Mouse (Mus musculus) kidney, embryonic 15.5 days (tissue): ENCODE results near the gene Zdhhc22. TPM values are rescaled to one million over a fixed set of nuclear protein-coding genes. Genes with fewer than 3 reads are reported as not detected.

Experiments
- ATAC-seq: fragments of 200-750 bp; cut with Nextera tagmentation; replicated peaks from 2 replicates; pipeline ENCODE4 v1.8.0; 2017; ENCODE audit warnings: moderate TSS enrichment; ENCODE audit not compliant: low FRiP score
- H3K27ac ChIP-seq: fragments of 300-500 bp; sonication (generic); 2 replicates; pipeline ENCODE4 v1.5.1; 2015; ENCODE audit warnings: mild to moderate bottlenecking, inconsistent platforms
- H3K27me3 ChIP-seq: fragments of 300-500 bp; sonication (generic); 2 replicates; pipeline ENCODE4 v1.6.1; 2015; ENCODE audit warnings: inconsistent platforms
- H3K36me3 ChIP-seq: fragments of 300-500 bp; sonication (generic); 2 replicates; pipeline ENCODE4 v1.6.1; 2015; ENCODE audit warnings: inconsistent platforms
- H3K4me1 ChIP-seq: fragments of 300-500 bp; sonication (generic); 2 replicates; pipeline ENCODE4 v1.6.1; 2015; ENCODE audit warnings: inconsistent platforms
- H3K4me2 ChIP-seq: fragments of 300-500 bp; sonication (generic); 2 replicates; pipeline ENCODE4 v1.6.1; 2015; ENCODE audit warnings: moderate library complexity, mild to moderate bottlenecking, inconsistent platforms
- H3K4me3 ChIP-seq: fragments of 300-500 bp; sonication (generic); replicated peaks from 2 replicates; pipeline ENCODE4 v1.5.1; 2015; ENCODE audit warnings: mild to moderate bottlenecking, inconsistent platforms
- H3K9ac ChIP-seq: fragments of 300-500 bp; sonication (generic); 2 replicates; pipeline ENCODE4 v1.6.1; 2015; ENCODE audit warnings: mild to moderate bottlenecking, inconsistent platforms
- H3K9me3 ChIP-seq: fragments of 300-500 bp; sonication (generic); replicated peaks from 2 replicates; pipeline ENCODE4 v1.6.1; 2016; ENCODE audit warnings: inconsistent platforms
- WGBS: fragments of 180-500 bp; shearing (Covaris S2); methylation state at CpG from one replicate; pipeline ENCODE4 v1.1.7; 2015; ENCODE audit warnings: mixed read lengths; 5-methylcytosine and 5-hydroxymethylcytosine counted together
- polyA plus RNA-seq: library from polyadenylated mRNA; unstranded; fragments of >200 nt; fragmentation: Nextera tagmentation; extraction: Ambion mirVana; gene quantifications from 2 replicates; pipeline ENCODE4 v1.2.1, GENCODE M21; 2015

The Zdhhc22 gene
- polyA plus RNA-seq, 1 experiment from 2014 or later = 0.08 TPM

DNA sequence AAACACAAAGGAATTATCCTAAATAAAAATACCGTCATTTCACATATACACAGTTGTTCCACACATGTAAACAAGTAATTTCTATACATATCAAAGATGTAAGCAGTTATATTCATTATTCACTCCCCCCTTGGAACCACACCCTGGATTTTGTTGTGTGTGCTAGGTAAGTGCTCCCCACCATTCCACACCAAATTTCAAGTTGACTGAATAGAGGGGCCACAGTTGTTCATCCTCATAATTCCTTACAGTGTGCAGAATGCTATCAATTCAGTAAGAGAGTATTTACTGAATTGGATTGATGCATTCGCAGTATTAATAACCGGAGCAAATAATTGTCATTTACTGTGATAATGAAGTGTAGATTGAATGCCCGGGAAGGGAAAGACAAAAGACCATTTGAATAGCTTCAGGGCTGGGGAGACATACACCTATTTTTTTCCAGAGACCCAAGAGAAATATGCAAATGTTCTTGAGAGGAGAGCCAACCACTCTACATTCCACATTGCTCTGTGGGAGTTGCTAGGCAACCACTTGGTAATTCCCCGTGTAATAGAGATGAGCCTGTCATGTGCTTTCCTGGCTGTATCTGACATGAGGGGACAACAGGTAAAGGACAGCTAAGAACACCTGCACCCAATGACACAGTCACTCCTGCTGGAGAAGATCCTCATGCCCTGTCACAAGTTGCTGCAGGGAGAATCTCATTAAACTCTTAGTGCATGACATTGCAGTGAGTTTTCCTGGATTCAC, 48.3 kb downstream of the Zdhhc22 start:
- Histone ChIP-seq H3K4me3 (no peak overlapping the region), H3K36me3 (no peaks in the 10 kb centered on the region), H3K9ac (no peak overlapping the region), H3K27me3 (0 out of 2 replicates have a peak, but pooled peaks cover 2% of the 10 kb centered on the region), H3K4me2 (no peak overlapping the region), H3K27ac (no peak overlapping the region), H3K4me1 (peaks cover 11% of the 10 kb centered on the region; the same call in 1 of the 2 replicates), H3K9me3 (no peaks in the 10 kb centered on the region)
- no peak for ATAC-seq
- WGBS = 60% methylated on average over 5 of the region's 5 CpGs

DNA sequence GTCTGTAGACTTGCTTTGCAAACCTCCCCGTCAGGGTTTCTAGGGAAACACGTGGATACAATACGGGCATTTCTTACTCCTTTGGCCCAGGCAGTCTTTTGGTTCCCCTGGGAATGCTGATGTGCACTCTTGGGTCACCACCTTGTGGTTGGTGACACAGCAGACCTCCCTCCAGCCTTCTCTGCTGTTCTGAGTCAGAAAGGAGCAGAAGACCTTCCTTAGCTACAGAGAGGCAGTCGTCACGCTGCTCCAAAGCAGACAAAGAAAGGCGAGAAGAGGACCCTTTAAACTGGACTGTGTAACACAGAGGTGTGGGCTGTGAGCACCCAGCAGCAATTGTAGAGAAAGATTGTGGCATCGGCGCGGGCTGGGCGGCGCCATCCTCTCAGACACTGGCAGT, 49.1 kb downstream of the Zdhhc22 start:
- H3K4me1 ChIP-seq = peaks cover 9% of the 10 kb centered on the region; the same call in 1 of the 2 replicates
- H3K27me3 ChIP-seq = 0 out of 2 replicates have a peak, but pooled peaks cover 2% of the 10 kb centered on the region
- no peaks in the 10 kb centered on the region for H3K36me3 ChIP-seq
- H3K9ac ChIP-seq = no peak overlapping the region
- H3K27ac ChIP-seq = no peak overlapping the region
- ATAC-seq = no peak
- H3K9me3 ChIP-seq = no peaks in the 10 kb centered on the region
- 48% methylated on average over 11 of the region's 11 CpGs for WGBS
- no peak overlapping the region for H3K4me3 ChIP-seq
- H3K4me2 ChIP-seq = no peak overlapping the region

DNA sequence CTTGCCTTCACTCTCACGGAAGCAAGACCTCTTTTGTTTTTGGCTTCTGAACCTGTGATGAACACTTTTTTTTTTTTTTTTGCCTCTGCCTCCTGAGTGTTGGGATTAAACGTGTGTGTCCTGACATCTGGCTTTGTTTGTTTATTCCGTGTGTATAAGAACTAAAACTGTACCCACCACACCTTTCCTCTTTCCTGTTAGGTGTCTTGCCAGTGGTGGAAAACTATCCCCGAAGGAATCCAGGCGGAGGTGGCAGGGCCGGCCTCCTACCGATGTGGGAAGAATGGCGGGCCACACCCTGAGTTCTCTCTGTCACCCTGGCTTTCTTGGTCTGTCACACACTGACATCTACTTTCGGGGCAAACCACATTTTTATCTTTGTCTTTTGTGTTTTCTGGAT, 51.7 kb downstream of the Zdhhc22 start:
- Histone ChIP-seq H3K36me3 (no peaks in the 10 kb centered on the region), H3K27ac (no peak overlapping the region), H3K27me3 (0 out of 2 replicates have a peak, but pooled peaks cover 2% of the 10 kb centered on the region), H3K9ac (no peak overlapping the region), H3K9me3 (no peaks in the 10 kb centered on the region), H3K4me3 (no peak overlapping the region), H3K4me1 (0 out of 2 replicates have a peak, but pooled peaks cover 2% of the 10 kb centered on the region), H3K4me2 (no peak overlapping the region)
- ATAC-seq = no peak
- WGBS = 75% methylated on average over 9 of the region's 9 CpGs

DNA sequence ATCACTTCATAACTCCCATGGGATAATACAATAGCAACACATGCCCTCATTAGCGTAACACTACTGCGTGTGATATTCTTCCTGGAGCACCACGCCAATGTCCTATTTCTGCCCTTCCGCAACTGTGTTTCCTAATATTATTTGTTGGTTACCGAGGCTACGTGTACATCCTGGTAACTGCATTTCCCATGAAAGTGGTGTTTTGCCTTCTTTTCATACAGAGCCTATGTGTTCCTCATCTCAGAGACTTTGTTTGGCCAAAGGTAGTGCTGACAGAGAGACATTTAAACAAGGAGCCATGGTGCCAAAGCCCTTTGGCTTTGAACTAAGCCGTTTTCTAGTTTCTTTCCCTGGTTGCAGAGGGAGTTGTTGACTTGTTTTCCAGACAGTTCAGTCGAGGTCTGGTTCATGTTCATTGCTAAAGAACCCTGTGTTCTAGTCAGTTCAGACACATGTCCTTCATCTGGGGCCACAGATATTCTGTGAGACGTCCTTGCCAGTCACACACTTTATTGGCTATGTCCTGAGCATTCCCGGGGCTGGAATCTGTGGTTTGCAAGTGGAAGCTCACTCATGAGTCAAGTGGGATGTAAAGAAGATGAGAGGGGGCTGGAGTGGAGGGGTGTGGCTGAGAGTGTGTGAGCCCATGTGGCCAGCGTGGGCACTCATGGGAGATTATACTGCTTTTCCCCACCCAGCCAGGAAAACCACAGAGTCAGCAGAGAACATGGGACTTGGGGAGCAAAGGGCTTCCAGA, 53.5 kb downstream of the Zdhhc22 start:
- Histone ChIP-seq H3K27me3 (0 out of 2 replicates have a peak, but pooled peaks cover 1% of the 10 kb centered on the region), H3K4me2 (no peak overlapping the region), H3K27ac (no peak overlapping the region), H3K9ac (no peak overlapping the region), H3K4me3 (no peak overlapping the region), H3K4me1 (peaks cover 8% of the 10 kb centered on the region; the same call in 1 of the 2 replicates), H3K36me3 (no peaks in the 10 kb centered on the region), H3K9me3 (no peaks in the 10 kb centered on the region)
- WGBS = 80% methylated on average over 11 of the region's 11 CpGs
- no peak for ATAC-seq

DNA sequence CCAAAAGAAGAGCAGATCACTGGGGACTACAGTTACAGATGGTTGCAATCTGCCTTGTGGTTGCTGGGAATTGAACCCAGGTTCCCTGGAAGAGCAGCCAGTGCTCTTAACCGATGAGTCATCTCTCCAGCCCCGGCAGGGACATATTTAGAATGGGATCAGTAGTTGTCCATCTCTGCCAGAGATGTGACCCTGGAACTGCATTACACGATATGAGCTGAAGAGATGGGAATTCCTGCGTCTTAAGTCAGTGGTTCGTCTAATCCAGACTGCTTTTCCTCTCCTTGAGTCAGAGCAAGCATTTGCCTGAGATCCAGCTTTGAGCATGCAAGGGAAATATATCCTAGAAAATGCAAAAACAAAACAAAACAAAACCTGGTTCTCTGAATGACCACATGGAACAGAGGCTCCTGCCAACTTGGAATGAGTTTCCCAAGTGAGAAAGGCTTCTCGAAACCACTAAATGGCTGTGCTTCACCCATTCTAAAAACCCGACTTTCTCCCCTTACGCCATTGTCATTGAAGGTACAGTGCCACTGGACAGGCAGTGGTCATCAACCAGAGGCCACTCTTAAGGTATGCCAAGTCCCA, 54.4 kb downstream of the Zdhhc22 start:
- H3K4me1 ChIP-seq = peaks cover 8% of the 10 kb centered on the region; the same call in 1 of the 2 replicates
- no peaks in the 10 kb centered on the region for H3K27me3 ChIP-seq
- H3K4me2 ChIP-seq = no peak overlapping the region
- 79% methylated on average over 8 of the region's 8 CpGs for WGBS
- H3K36me3 ChIP-seq = no peaks in the 10 kb centered on the region
- H3K4me3 ChIP-seq = no peak overlapping the region
- no peak overlapping the region for H3K9ac ChIP-seq
- no peaks in the 10 kb centered on the region for H3K9me3 ChIP-seq
- no peak for ATAC-seq
- no peak overlapping the region for H3K27ac ChIP-seq

DNA sequence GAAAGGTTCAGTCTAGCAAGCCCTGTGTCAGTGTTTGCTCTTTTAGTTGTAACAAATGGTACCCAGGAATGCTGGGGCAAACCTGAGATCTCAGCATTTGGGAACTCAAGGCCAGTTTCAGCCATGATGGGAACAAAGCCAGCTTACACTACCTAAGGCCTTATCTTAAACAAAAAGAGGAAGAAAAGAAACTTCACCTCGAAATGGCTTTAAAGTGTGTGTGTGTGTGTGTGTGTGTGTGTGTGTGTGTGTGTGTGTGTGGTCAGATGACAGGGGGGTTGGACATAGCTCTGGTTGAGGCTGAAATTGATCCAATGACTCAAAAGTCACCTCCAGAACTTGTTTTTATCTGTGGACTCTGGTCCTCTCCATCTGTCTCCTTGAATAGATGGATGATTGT, 55.5 kb downstream of the Zdhhc22 start:
- H3K4me1 ChIP-seq = peaks cover 8% of the 10 kb centered on the region; the same call in 1 of the 2 replicates
- no peak overlapping the region for H3K4me3 ChIP-seq
- no peak for ATAC-seq
- no peak overlapping the region for H3K27ac ChIP-seq
- H3K9ac ChIP-seq = no peak overlapping the region
- H3K36me3 ChIP-seq = no peaks in the 10 kb centered on the region
- no peaks in the 10 kb centered on the region for H3K27me3 ChIP-seq
- H3K4me2 ChIP-seq = no peak overlapping the region
- 72% methylated on average over 1 of the region's 1 CpGs for WGBS
- no peaks in the 10 kb centered on the region for H3K9me3 ChIP-seq

DNA sequence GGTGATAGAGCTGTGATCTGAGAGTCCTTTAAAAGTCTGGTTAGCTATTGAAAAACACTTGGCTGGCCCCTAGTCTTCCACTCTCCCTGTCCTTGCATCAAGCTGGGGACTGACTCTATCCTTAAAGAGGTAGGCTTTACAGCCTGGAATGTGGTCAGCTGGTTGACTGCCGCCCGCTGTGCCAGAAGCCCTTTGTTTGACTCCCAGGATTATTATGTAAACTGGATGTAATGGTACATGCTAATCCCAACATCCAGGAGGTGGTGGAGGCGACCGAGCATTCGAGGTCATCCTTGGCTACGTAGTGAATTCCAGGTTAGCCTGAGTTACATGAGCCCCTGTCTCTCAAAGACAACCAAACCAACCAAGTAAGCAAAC, 57.7 kb downstream of the Zdhhc22 start:
- Histone ChIP-seq H3K9ac (no peak overlapping the region), H3K36me3 (no peaks in the 10 kb centered on the region), H3K27ac (no peak overlapping the region), H3K9me3 (0 out of 2 replicates have a peak, but pooled peaks cover 3% of the 10 kb centered on the region), H3K27me3 (no peaks in the 10 kb centered on the region), H3K4me3 (no peak overlapping the region), H3K4me1 (peaks cover 8% of the 10 kb centered on the region; the same call in 1 of the 2 replicates), H3K4me2 (no peak overlapping the region)
- ATAC-seq = no peak
- 44% methylated on average over 6 of the region's 6 CpGs for WGBS

DNA sequence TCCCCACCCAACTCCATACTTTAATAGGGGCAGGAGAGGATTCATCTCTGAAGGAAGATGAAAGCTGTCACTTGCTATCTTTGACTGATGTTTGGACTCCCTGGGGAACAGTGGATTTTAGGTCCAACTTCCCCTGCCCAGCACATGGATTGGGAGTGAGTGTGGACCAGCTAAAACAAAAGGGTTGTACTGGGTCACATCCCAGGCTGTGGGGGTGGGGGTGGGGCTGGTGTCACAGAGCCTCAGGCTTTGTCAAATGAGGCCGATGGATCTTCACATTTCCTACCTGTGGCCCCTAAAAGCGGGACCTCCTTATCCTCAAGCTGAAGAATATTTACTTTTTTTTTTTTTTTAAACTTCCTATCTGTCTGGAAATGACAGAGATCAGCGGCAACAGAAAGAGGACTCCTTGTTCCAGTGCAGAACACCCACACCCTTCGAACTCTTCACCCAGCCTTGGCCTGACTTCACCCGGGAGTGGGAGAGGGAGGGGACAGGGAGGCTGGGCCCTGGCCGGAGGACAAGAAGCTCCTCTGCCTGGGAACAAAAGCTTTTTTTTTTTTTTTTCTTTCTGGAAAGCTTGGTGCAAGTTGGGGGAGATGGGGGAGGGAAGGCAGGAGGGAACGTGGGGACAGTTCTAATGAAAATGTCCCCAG, 58.2 kb downstream of the Zdhhc22 start:
- H3K4me3 ChIP-seq = no peak overlapping the region
- H3K27ac ChIP-seq = no peak overlapping the region
- no peak overlapping the region for H3K9ac ChIP-seq
- H3K9me3 ChIP-seq = 0 out of 2 replicates have a peak, but pooled peaks cover 3% of the 10 kb centered on the region
- 13% methylated on average over 7 of the region's 7 CpGs for WGBS
- H3K4me2 ChIP-seq = no peak overlapping the region
- peaks cover 8% of the 10 kb centered on the region; the same call in 1 of the 2 replicates for H3K4me1 ChIP-seq
- no peaks in the 10 kb centered on the region for H3K36me3 ChIP-seq
- no peak for ATAC-seq
- no peaks in the 10 kb centered on the region for H3K27me3 ChIP-seq

DNA sequence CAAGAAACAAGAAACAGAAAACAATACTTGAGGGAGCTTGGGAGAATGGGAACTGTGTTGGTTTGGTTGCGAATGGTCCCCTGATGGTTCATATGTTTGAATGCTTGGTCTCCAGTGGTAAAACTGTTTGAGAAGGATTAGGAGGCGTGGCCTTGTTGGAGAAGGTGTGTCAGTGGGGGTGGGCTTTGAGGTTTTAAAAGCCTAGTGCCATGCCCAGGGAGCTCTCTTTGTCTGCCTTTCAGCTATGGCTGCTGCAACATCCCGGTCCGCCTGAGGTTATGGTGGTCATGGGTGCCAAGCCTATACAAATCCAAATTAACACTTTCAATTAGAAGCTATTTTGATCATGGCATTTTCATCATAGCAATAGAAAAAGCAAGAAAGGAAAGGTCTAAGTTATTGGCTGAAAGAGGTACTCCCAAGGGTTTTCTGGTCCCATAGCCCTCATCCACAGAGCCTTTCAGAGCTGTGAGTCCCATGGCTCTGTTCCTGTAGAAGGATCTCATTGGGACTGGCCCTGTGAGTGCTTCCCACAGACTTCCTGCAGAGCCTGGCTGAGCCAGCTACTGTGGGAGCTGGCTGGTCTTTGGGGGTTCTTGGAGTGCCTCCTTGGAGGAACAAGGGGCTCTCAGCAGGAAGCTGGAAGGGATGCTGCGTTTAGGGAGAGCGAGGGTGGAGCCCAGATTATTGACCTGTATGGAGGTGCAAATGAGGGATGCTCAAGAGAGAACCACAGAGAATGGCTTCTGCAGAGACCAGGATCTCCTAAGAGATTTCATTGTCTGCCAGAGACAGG, 59.1 kb downstream of the Zdhhc22 start:
- no peaks in the 10 kb centered on the region for H3K36me3 ChIP-seq
- no peak overlapping the region for H3K4me3 ChIP-seq
- no peaks in the 10 kb centered on the region for H3K27me3 ChIP-seq
- H3K4me1 ChIP-seq = peaks cover 8% of the 10 kb centered on the region; the same call in 1 of the 2 replicates
- no peak overlapping the region for H3K27ac ChIP-seq
- no peak for ATAC-seq
- H3K9me3 ChIP-seq = 0 out of 2 replicates have a peak, but pooled peaks cover 3% of the 10 kb centered on the region
- no peak overlapping the region for H3K4me2 ChIP-seq
- WGBS = 73% methylated on average over 6 of the region's 6 CpGs
- no peak overlapping the region for H3K9ac ChIP-seq
